Mouse (Mus musculus) gastrocnemius, postnatal 25 days (tissue): ENCODE results near the gene Klf13. TPM values are rescaled to one million over a fixed set of nuclear protein-coding genes. Genes with fewer than 3 reads are reported as not detected.

Source experiments
- DNase-seq: peaks from one replicate; pipeline ENCODE4 v3.0.0; 2022
- total RNA-seq, 2 experiments: library from RNA; stranded (reverse); gene quantifications; 1 replicate in 1 of 2; 2 replicates in 1 of 2; pipeline ENCODE4 v1.2.3; 2021

Klf13 gene
- total RNA-seq, 2 experiments from 2014 or later = 38.9 to 43.1 TPM

- peak; percentile 72 for DNase-seq
Measured at GRCm38 (mm10) chr7:63925413-63926360, 13.0 kb downstream of the Klf13 start.

- peak; percentile 82 for DNase-seq
Measured at GRCm38 (mm10) chr7:63924747-63925412, 13.8 kb downstream of the Klf13 start.

GRCm38 (mm10) chr7:63924151-63924550 lies 14.6 kb downstream of the Klf13 start:
- DNase-seq = no peak

- no peak for DNase-seq
Measured at GRCm38 (mm10) chr7:63922975-63923374, 15.7 kb downstream of the Klf13 start.

GRCm38 (mm10) chr7:63922571-63922970 lies 16.1 kb downstream of the Klf13 start:
- no peak for DNase-seq

GRCm38 (mm10) chr7:63921909-63922562 lies 16.7 kb downstream of the Klf13 start:
- peak; percentile 18 for DNase-seq

GRCm38 (mm10) chr7:63918771-63919768 lies 19.6 kb downstream of the Klf13 start:
- no peak for DNase-seq

GRCm38 (mm10) chr7:63917693-63918092 lies 21.0 kb downstream of the Klf13 start:
- DNase-seq = peak; percentile 67

GRCm38 (mm10) chr7:63916268-63916907 lies 22.3 kb downstream of the Klf13 start, which contains the start of gene E030018B13Rik:
E030018B13Rik (plus strand) TSS chr7:63916857.
- no peak for DNase-seq

- no peak for DNase-seq
Measured at GRCm38 (mm10) chr7:63914891-63915290, 23.8 kb downstream of the Klf13 start.

GRCm38 (mm10) chr7:63913724-63914692 lies 24.7 kb downstream of the Klf13 start:
- DNase-seq = no peak

- DNase-seq = no peak
Measured at GRCm38 (mm10) chr7:63912924-63913723, 25.6 kb downstream of the Klf13 start.

GRCm38 (mm10) chr7:63912234-63912810 lies 26.4 kb downstream of the Klf13 start:
- DNase-seq = peak; percentile 74

- DNase-seq = peak; percentile 91
Measured at GRCm38 (mm10) chr7:63911383-63912233, 27.1 kb downstream of the Klf13 start.

- DNase-seq = peak; percentile 56
Measured at GRCm38 (mm10) chr7:63910912-63911311, 27.8 kb downstream of the Klf13 start.

- no peak for DNase-seq
Measured at GRCm38 (mm10) chr7:63910225-63910624, 28.5 kb downstream of the Klf13 start.
